Mouse (Mus musculus): ENCODE measurements around the gene Pheta1.
"Not testable (repeated sequence)": the region's sequence is repeated elsewhere in the genome, so short reads cannot be mapped to it uniquely, and the experiment has no call there.

Gene Pheta1

DNA sequence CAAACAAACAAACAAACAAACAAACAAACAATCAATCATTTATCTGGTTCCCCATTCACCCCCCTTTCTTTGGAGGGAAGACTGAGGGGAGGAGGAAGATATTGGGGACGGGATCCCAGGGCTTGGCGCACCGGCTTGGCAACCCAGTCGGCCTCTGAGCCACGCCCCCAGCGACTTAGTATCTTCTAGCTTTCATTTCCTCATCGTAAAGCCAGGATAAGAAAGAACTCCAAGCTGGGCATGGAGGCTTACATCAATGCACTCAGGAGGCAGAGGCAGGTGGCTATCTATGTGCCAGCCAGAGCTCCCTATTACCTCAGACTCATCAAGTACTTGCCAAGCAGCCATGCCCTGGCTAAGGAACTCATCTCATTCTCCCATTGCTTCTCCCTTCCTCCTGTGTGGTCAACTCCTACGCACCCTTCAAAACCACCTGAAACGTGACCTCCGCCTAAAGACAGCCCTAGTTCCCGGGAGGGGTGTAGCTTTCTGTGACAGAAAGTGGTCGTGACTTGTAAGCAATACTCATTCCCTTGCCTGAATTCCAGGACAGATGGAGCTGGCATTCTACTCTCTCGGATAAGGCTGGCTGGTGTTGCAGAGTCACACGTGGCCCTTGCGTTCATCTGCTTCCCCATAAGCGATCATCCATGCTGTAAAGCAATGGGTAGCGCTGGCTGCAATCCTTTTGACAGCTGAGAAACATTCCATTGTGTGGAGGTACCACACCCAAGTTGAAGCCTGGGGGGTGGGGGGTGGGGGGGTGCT, 5.5 kb upstream of the Pheta1 start:
- in situ Hi-C loops (cut with MseI, MboI), result no loop called here

DNA sequence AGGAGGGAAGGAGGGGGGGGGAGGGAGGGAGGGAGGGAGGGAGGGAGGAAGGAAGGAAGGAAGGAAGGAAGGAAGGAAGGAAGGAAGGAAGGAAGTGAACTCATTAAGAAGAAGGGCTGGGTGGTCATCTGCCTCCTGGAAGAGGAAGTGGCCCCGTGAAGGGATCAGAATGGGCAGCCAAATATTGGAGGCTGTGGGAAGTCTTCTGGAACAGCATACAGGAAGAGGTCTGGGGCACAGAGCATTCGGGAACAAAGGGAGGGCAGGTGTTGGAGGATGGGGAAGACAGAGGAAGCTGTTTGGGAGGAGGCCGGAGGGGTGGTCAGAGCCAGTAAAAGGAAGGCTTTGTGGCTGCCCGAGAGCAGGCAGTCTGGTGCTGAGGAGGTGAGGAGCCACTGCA, 3.4 kb upstream of the Pheta1 start:
- in situ Hi-C loops (cut with MseI, MboI), result no loop called here

- in situ Hi-C loops (cut with MseI, MboI), result no loop called here
These were observed 2.5 kb upstream of the Pheta1 start for GRCm38 (mm10) chr5:121846322-121846721.

DNA sequence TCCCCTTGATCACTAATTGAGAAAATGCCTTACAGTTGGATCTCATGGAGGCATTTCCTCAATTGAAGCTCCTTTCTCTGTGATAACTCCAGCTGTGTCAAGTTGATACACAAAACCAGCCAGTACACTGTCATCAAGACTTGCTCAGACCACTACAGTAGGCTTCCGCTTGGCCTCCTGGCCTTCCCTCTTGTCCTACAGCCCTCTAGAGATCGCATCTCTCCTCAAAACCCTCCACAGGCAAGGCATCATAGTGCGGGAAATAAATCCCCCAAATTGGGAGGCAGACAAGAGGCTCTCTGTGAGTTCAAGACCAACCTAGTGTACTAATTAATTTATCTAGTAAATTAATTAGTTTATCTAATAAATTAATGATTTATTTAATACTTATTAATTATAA, 1.5 kb upstream of the Pheta1 start:
- in situ Hi-C loops (cut with MseI, MboI), result not testable (repeated sequence)

GRCm38 (mm10) chr5:121848035-121848519, 707 bp upstream of the Pheta1 start:
- in situ Hi-C loops (cut with MseI, MboI), result no loop called here

- in situ Hi-C loops (cut with MseI, MboI), result no loop called here
These were observed 930 bp downstream of the Pheta1 start for GRCm38 (mm10) chr5:121849478-121850349.

DNA sequence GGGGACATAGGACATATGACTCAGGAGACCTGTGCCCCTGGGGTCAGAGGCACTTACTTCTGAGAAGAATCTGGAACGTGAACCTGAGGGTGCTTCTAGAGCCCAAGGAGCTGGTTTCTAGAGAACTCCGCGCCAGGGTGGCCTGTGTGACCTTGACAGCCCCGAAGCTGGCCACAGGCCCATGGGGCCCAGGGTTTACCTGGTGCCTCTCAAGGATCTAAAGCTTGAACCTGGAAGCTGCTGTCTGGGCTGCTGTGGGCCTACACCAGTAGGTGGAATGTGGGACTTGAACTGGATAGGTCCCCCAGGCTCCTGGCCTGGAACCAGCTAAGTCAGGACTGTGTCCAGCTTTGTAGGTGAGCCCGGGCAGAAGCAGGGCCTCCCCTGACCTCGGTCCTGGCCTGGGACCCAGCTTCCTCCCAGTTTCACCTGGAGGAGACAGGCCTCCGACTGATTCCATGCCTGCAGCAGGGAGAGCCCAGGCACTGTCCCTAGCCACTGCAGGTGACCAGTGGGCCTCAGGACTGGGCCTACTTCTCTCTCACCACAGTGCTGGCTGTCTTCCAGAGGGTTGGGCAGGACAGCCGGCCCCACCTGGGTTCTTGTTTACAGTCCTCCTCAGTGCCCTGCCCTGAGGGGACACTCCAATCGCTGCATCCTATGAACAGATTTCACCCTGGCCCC, 4.7 kb downstream of the Pheta1 start:
- in situ Hi-C loops (cut with MseI, MboI), result no loop called here

GRCm38 (mm10) chr5:121854768-121855167, 6.0 kb downstream of the Pheta1 start:
- in situ Hi-C loops (cut with MseI, MboI), result no loop called here

DNA sequence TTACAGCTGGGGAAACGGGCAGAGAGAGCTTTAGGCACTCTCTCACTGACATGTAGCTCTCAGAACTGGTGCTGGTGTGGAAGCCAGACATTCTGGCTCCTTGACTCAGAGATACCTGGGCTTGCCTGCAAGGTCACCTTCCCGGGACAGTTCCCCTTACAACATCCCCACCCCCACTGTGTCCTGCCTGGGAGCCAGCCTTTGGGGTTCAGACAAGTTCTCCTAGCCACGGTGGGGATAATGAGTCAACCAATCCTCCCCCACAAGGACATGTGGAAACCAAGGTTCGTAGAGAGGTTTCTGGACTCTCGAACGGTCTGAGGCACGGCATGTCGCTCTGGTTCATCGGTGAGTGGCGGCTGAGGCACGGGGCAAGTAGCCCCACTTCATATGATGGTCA, 8.0 kb downstream of the Pheta1 start:
- in situ Hi-C loops (cut with MseI, MboI), result no loop called here

DNA sequence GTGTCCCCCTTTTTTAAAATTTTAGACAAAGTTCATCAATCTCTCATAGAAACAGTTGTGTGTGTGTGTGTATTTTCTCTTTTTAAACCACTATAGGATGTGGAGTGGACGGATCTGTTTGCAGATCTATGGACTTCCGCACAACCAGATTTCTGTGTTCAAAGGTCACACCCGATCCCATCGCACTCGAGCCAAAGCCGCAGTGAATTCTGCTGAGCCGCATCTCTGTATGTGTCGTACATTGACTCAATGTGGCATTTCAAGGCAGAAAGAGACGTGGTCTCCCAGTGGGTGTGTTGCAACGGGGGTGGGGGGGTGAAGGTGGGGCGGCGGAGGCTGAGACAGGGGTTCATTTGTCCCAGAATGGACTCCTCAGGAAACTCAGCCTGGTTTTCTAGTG, 9.6 kb downstream of the Pheta1 start:
- in situ Hi-C loops (cut with MseI, MboI), result no loop called here

- in situ Hi-C loops (cut with MseI, MboI), result no loop called here
These were observed 13.2 kb downstream of the Pheta1 start for GRCm38 (mm10) chr5:121861964-121862363.

GRCm38 (mm10) chr5:121864330-121864729, 15.5 kb downstream of the Pheta1 start:
- in situ Hi-C loops (cut with MseI, MboI), result no loop called here

- in situ Hi-C loops (cut with MseI, MboI), result no loop called here
These were observed 19.2 kb downstream of the Pheta1 start for GRCm38 (mm10) chr5:121867963-121868362.

DNA sequence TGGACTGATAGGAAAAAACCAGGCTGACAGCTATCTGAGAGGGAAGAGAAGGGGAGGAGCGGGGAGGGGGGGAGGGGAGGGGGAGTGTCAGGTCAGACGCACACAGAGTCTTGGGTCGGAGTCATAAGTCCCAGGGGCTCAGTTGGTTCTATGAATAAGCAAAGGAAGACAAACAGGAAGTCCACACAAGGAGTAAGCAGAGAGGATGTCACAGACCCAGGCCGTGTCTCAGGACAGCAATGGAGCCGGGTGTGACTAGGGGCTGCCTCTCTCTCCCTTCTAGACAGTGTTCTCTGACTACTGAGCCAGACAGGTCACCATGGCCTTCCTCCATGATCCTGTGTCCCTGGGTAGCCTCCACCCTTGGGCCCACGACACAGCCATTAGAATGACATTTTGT, 22.0 kb downstream of the Pheta1 start:
- in situ Hi-C loops (cut with MseI, MboI), result loop anchor here in 1 of 2 experiments (5.0 to 10.0 kb wide), 2 partner anchors 186 to 214 kb away; no protein-coding TSS in a partner anchor

- in situ Hi-C loops (cut with MseI, MboI), result loop anchor here in 1 of 2 experiments (5.0 to 10.0 kb wide), 2 partner anchors 186 to 213 kb away; no protein-coding TSS in a partner anchor
These were observed 22.8 kb downstream of the Pheta1 start for GRCm38 (mm10) chr5:121871515-121872030.

GRCm38 (mm10) chr5:121872158-121872557, 23.4 kb downstream of the Pheta1 start:
- in situ Hi-C loops (cut with MseI, MboI), result loop anchor here in 1 of 2 experiments (5.0 to 10.0 kb wide), 2 partner anchors 185 to 213 kb away; no protein-coding TSS in a partner anchor

GRCm38 (mm10) chr5:121875041-121875440, 26.3 kb downstream of the Pheta1 start:
- in situ Hi-C loops (cut with MseI, MboI), result loop anchor here in 1 of 2 experiments (10.0 kb wide), 1 partner anchor 210 kb away; no protein-coding TSS in a partner anchor

DNA sequence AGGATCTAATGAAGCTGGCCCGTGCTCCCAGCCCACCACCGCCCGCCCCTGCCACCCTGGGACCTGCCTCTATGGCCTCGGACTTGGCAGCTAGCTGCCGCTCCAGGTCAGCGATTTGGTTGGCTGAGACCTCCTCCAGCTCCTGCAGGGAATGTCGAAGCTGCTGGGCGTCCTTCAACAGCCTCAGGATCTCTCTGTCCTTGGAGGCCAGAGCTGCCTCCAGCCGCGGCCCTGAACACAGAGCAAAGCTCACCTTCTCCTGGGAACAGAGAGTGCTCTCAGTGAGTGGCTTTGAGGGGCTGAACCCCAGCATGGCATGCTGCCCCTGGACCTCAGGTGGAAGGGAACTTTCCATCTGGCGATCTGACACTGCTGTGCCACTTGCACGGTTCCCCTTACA, 28.1 kb downstream of the Pheta1 start:
- in situ Hi-C loops (cut with MseI, MboI), result loop anchor here in 1 of 2 experiments (10.0 kb wide), 1 partner anchor 208 kb away; no protein-coding TSS in a partner anchor

DNA sequence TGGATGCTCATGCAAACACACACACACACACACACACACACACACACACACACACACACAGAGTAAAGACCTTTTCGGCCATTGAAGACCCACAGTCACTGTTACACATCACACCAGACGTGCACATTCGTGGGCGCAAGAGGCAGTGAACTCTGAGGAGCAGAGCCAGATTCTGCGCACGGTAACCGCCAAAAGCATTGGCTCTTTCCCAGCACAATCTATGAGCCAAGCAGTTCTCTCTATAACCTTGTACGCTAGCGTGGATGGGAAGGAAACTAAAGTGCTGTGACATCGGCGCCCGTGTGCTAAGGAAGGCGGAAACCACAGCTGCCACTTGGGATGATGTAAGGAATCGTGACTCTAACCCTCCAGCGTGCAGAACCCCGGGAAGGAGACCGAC, 29.9 kb downstream of the Pheta1 start:
- in situ Hi-C loops (cut with MseI, MboI), result loop anchor here in 1 of 2 experiments (10.0 kb wide), 1 partner anchor 206 kb away; no protein-coding TSS in a partner anchor

DNA sequence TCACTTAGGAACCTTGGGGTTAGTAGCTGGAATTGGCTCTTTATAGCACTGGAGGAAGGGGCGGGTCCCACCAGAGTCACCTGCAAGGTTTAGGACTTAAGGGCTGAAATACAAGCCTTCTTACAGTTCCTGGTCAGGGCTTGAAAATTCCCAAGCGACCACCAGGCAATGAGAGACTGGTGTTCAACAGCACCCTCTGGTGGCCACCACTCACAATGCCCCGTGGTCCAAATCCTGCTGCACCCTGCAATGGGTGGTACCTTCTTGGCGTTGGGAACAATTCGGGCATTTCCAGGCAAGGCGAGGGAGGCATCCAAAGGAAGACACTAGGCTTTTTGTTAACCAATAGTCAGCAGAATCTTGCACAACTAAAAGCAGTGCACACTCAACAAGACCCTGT, 30.4 kb downstream of the Pheta1 start:
- in situ Hi-C loops (cut with MseI, MboI), result loop anchor here in 1 of 2 experiments (10.0 kb wide), 1 partner anchor 206 kb away; no protein-coding TSS in a partner anchor

- in situ Hi-C loops (cut with MseI, MboI), result no loop called here
These were observed 34.6 kb downstream of the Pheta1 start for GRCm38 (mm10) chr5:121883356-121883755.
